ENCODE assay signal across 8 mouse cellular contexts in genomic region chr2:167941745-167942176, GRCm38 (mm10). TPM values are rescaled to one million over a fixed set of nuclear protein-coding genes. Genes with fewer than 3 reads are reported as not detected.
A peak's percentile ranks its signal among the peaks of the same experiment; 100 is the strongest.
DNase-seq lines count a peak whose midpoint lies in the region; ATAC-seq lines count a peak whose summit lies in the region.

No protein-coding gene starts in this region.

- H3K4me1 ChIP-seq in embryonic facial prominence, embryonic 12.5 days = peaks cover 49% of the 10 kb centered on the region
- peaks cover 74% of the 10 kb centered on the region for H3K4me1 ChIP-seq in embryonic facial prominence, embryonic 10.5 days
- H3K4me1 ChIP-seq in embryonic facial prominence, embryonic 14.5 days (ENCODE audit: control insufficient read depth, insufficient read depth, low read length) = peaks cover 39% of the 10 kb centered on the region

- H3K27ac ChIP-seq in embryonic facial prominence, embryonic 12.5 days = 0 out of 2 replicates have a peak overlapping the region, but pooled peaks have one; percentile 55
- H3K27ac ChIP-seq in embryonic facial prominence, embryonic 10.5 days (replicated peaks) = no peak overlapping the region
- H3K27ac ChIP-seq in embryonic facial prominence, embryonic 14.5 days (replicated peaks; ENCODE audit: low read depth, low read length) = peak overlapping the region; percentile 16; the same call in 1 of the 2 replicates
- H3K27ac ChIP-seq in macrophage = peak overlapping the region; percentile 73

- H3K9me3 ChIP-seq in embryonic facial prominence, embryonic 12.5 days = no peaks in the 10 kb centered on the region
- H3K9me3 ChIP-seq in embryonic facial prominence, embryonic 10.5 days = no peaks in the 10 kb centered on the region
- no peaks in the 10 kb centered on the region for H3K9me3 ChIP-seq in embryonic facial prominence, embryonic 14.5 days (ENCODE audit: control insufficient read depth, low read length)

- H3K79me2 ChIP-seq in macrophage (ENCODE audit: inconsistent target) = peaks cover 100% of the 10 kb centered on the region

- 46% methylated on average over 6 of the region's 6 CpGs for WGBS in embryonic facial prominence, embryonic 12.5 days
- 52% methylated on average over 6 of the region's 6 CpGs for WGBS in embryonic facial prominence, embryonic 10.5 days
- 51% methylated on average over 6 of the region's 6 CpGs for WGBS in embryonic facial prominence, embryonic 14.5 days
- WGBS in macrophage (ENCODE audit: missing documents) = 43% methylated on average over 6 of the region's 6 CpGs

- no peak overlapping the region for H3K4me2 ChIP-seq in embryonic facial prominence, embryonic 12.5 days (replicated peaks)
- no peak overlapping the region; the same call in 1 of the 2 replicates for H3K4me2 ChIP-seq in embryonic facial prominence, embryonic 14.5 days (ENCODE audit: low read depth, low read length)

- no peaks in the 10 kb centered on the region for H3K36me3 ChIP-seq in embryonic facial prominence, embryonic 12.5 days
- H3K36me3 ChIP-seq in embryonic facial prominence, embryonic 10.5 days (replicated peaks) = peaks cover 5% of the 10 kb centered on the region; the same call in 1 of the 2 replicates
- H3K36me3 ChIP-seq in embryonic facial prominence, embryonic 14.5 days (ENCODE audit: control insufficient read depth, insufficient read depth, low read length) = no peaks in the 10 kb centered on the region
- H3K36me3 ChIP-seq in macrophage (ENCODE audit: inconsistent target) = no peaks in the 10 kb centered on the region; the same call in 1 of the 2 replicates

- H3K9ac ChIP-seq in embryonic facial prominence, embryonic 12.5 days = no peak overlapping the region
- no peak overlapping the region for H3K9ac ChIP-seq in embryonic facial prominence, embryonic 14.5 days (ENCODE audit: low read depth, low read length)

- no peak for ATAC-seq in embryonic facial prominence, embryonic 12.5 days (ENCODE audit: insufficient number of reproducible peaks, insufficient read depth, low FRiP score, low TSS enrichment)
- no peak for ATAC-seq in embryonic facial prominence, embryonic 14.5 days (ENCODE audit: low read depth)

- H3K4me3 ChIP-seq in embryonic facial prominence, embryonic 12.5 days = no peak overlapping the region
- H3K4me3 ChIP-seq in embryonic facial prominence, embryonic 10.5 days = no peak overlapping the region
- no peak overlapping the region for H3K4me3 ChIP-seq in embryonic facial prominence, embryonic 14.5 days (ENCODE audit: low read depth, low read length)
- no peak overlapping the region for H3K4me3 ChIP-seq in macrophage (ENCODE audit: inconsistent target)

- H3K27me3 ChIP-seq in embryonic facial prominence, embryonic 12.5 days = no peaks in the 10 kb centered on the region
- no peaks in the 10 kb centered on the region for H3K27me3 ChIP-seq in embryonic facial prominence, embryonic 10.5 days (replicated peaks; ENCODE audit: low read depth, poor library complexity, severe bottlenecking)
- no peaks in the 10 kb centered on the region for H3K27me3 ChIP-seq in embryonic facial prominence, embryonic 14.5 days (replicated peaks; ENCODE audit: control insufficient read depth, insufficient read depth, low read length)

- DNase-seq in embryonic facial prominence, embryonic 10.5 days (ENCODE audit: low spot score) = no peak
- DNase-seq in B cell, adult 2 months = peak; percentile 42 to 45
- no peak for DNase-seq in embryonic facial prominence, embryonic 14.5 days (ENCODE audit: low spot score)
- no peak for DNase-seq in Muller cell, postnatal 12 days (ENCODE audit: inconsistent ontology term)
- no peak for DNase-seq in right cerebral cortex, adult 2 months (ENCODE audit: low spot score in 2 of 2)
- no peak for DNase-seq in ovary, postnatal 10 days (ENCODE audit: low spot score)

RNA-seq across cellular contexts. Expression of gene Ptpn1, which starts 9.9 kb away (rescaled TPM):
- 60.8 and 62.2 TPM in 2 replicates for polyA plus RNA-seq in embryonic facial prominence, embryonic 12.5 days (2016; fragmentation: Nextera tagmentation; extraction: Ambion mirVana)
- 66.2 and 71.7 TPM in 2 replicates for polyA plus RNA-seq in embryonic facial prominence, embryonic 10.5 days (2016; fragmentation: Nextera tagmentation; extraction: Ambion mirVana)
- polyA plus RNA-seq in embryonic facial prominence, embryonic 14.5 days (2014; fragmentation: Nextera tagmentation; extraction: Ambion mirVana) = 49.4 and 49.7 TPM in 2 replicates
- total RNA-seq in macrophage (2018; cell fraction: chromatin; rRNA removed) = 100 to 1,000 TPM in 24 of 26 experiments, 10 to 100 TPM in 2; 74.2 to 281 (median 160) TPM
- 100 to 1,000 TPM in 25 of 26 experiments, 10 to 100 TPM in 1; 88.0 to 169 (median 121) TPM for total RNA-seq in macrophage (2018; cell fraction: cytosol; rRNA removed)
- total RNA-seq in macrophage (2018; cell fraction: nucleus; rRNA removed) = 100 to 1,000 TPM in 23 of 26 experiments, 10 to 100 TPM in 3; 68.9 to 253 (median 154) TPM
- polyA plus RNA-seq in macrophage (2018) = 78.9 to 381 TPM (median 119 TPM) in 3 replicates

Comparison
In these comparisons a context has a peak if more than half of its experiments do, and no peak if none do; other contexts are left out.
1. DNase-seq: peak in B cell, adult 2 months (2 of 2); none in embryonic facial prominence, embryonic 10.5 days (single experiment), embryonic facial prominence, embryonic 14.5 days (single experiment), Muller cell, postnatal 12 days (single experiment), right cerebral cortex, adult 2 months (0 of 2) and ovary, postnatal 10 days (single experiment).